Mouse (Mus musculus): ENCODE results near the gene Timm23. TPM values are rescaled to one million over a fixed set of nuclear protein-coding genes. Genes with fewer than 3 reads are reported as not detected.
A peak's percentile ranks its signal among the peaks of the same experiment; 100 is the strongest.
"Not testable (repeated sequence)": the region's sequence is repeated elsewhere in the genome, so short reads cannot be mapped to it uniquely, and the experiment has no call there.

Timm23 gene
- polyA plus RNA-seq (2014; fragmentation: Nextera tagmentation; extraction: Ambion mirVana) = 271 and 283 TPM in 2 replicates

DNA sequence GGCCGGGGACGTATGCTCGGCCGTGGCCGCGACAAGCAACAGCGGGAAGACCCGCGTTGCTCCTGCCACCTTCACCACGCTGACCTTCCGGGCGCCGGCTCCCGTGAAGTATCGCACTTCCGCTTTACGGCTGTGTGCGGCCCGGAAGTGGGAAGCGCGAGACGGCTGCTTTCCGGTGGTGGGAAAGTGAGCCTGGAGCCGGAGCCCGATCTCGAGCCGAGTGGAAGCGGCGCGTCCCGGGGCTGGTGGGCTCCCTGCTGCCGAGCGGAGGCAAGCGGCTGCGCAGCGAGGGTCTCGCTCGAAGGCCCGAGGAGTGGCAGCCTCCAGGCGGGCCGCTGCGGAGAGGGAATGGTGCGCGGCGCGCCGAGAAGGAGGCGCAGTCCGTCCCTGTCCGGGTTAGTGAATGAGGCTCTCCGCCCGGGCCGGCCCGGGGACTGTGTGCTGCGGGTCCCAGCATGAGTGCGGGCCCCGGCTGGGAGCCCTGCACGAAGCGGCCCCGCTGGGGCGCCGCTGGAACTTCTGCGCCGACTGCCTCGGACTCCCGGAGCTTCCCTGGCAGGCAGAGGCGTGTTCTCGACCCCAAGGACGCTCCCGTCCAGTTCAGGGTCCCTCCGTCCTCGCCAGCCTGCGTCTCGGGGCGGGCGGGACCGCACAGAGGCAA lies at the start of gene Timm23, which contains the start of gene Parg:
Gene Timm23 (minus strand): TSS at position 108 of the 661 bp plus-strand sequence.
Gene Parg (plus strand): TSS at position 159 of the 661 bp plus-strand sequence.
- H3K4me1 ChIP-seq (ENCODE audit: control insufficient read depth, insufficient read depth, low read length) = peaks cover 15% of the 10 kb centered on the region
- H3K4me3 ChIP-seq (ENCODE audit: low read depth, low read length) = peak within 1 kb of the TSS; percentile 99
- ATAC-seq (ENCODE audit: low FRiP score) (peak; percentile 93), DNase-seq (ENCODE audit: low spot score, missing footprints) (peak; percentile 98)
- under 1% methylated on average over 74 of the region's 77 CpGs for WGBS
- peaks cover 5% of the 10 kb centered on the region for H3K36me3 ChIP-seq (ENCODE audit: control insufficient read depth, insufficient read depth, low read length)
- no peaks in the 10 kb centered on the region for H3K27me3 ChIP-seq (ENCODE audit: control insufficient read depth, insufficient read depth, low read length)
- H3K27ac ChIP-seq (ENCODE audit: low read depth, low read length) = no peak within 1 kb of the TSS
- no peaks in the 10 kb centered on the region; the same call in 1 of the 2 replicates for H3K9me3 ChIP-seq (ENCODE audit: control insufficient read depth, low read length)
- H3K9ac ChIP-seq (ENCODE audit: low read length) = peak within 1 kb of the TSS; percentile 94
- peak within 1 kb of the TSS; percentile 94 for H3K4me2 ChIP-seq

- WGBS = 88% methylated on average over 6 of the region's 6 CpGs
- Histone ChIP-seq H3K9me3 (ENCODE audit: control insufficient read depth, low read length) (no peaks in the 10 kb centered on the region), H3K27me3 (ENCODE audit: control insufficient read depth, insufficient read depth, low read length) (no peaks in the 10 kb centered on the region), H3K4me2 (no peak overlapping the region), H3K27ac (ENCODE audit: low read depth, low read length) (no peak overlapping the region), H3K9ac (ENCODE audit: low read length) (no peak overlapping the region), H3K36me3 (ENCODE audit: control insufficient read depth, insufficient read depth, low read length) (no peaks in the 10 kb centered on the region), H3K4me3 (ENCODE audit: low read depth, low read length) (no peak overlapping the region), H3K4me1 (ENCODE audit: control insufficient read depth, insufficient read depth, low read length) (peaks cover 11% of the 10 kb centered on the region; the same call in 1 of the 2 replicates)
- no peak for ATAC-seq (ENCODE audit: low FRiP score)
- DNase-seq (ENCODE audit: low spot score, missing footprints) = no peak
These were observed 47.9 kb upstream of the Timm23 start for GRCm38 (mm10) chr14:32249616-32250015.

DNA sequence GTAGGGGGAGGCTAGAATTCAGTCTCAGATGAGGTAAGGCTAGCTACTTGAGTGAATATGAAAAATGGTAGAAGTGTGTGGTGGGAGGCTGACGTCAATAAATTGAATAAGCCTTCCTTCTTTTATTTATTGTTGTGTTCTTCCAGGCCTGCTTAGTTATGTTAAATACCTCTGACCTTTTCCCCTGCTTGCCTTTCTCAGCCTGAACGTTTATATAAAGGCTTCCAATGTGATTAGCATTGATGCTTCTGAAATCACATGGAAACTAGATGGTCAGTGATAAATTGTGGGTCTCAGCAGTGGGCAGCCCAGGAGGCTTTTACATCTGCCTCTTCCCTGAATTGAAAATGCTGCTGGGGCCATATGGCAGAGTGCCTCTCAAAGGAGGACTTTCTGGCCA lies 44.3 kb upstream of the Timm23 start:
- no peak overlapping the region for H3K27ac ChIP-seq (ENCODE audit: low read depth, low read length)
- DNase-seq (ENCODE audit: low spot score, missing footprints) = peak; percentile 86

GRCm38 (mm10) chr14:32242401-32242800 lies 40.7 kb upstream of the Timm23 start:
- Histone ChIP-seq H3K36me3 (ENCODE audit: control insufficient read depth, insufficient read depth, low read length) (0 out of 2 replicates have a peak, but pooled peaks cover 2% of the 10 kb centered on the region), H3K27me3 (ENCODE audit: control insufficient read depth, insufficient read depth, low read length) (no peaks in the 10 kb centered on the region), H3K4me3 (ENCODE audit: low read depth, low read length) (no peak overlapping the region), H3K4me1 (ENCODE audit: control insufficient read depth, insufficient read depth, low read length) (peaks cover 7% of the 10 kb centered on the region; the same call in 1 of the 2 replicates), H3K4me2 (no peak overlapping the region), H3K9ac (ENCODE audit: low read length) (no peak overlapping the region), H3K27ac (ENCODE audit: low read depth, low read length) (no peak overlapping the region), H3K9me3 (ENCODE audit: control insufficient read depth, low read length) (no peaks in the 10 kb centered on the region)
- 88% methylated on average over 4 of the region's 4 CpGs for WGBS
- DNase-seq (ENCODE audit: low spot score, missing footprints) (no peak), ATAC-seq (ENCODE audit: low FRiP score) (no peak)

More for the DNA sequence above, 44.3 kb upstream of the Timm23 start:
- Histone ChIP-seq H3K4me2 (no peak overlapping the region), H3K36me3 (ENCODE audit: control insufficient read depth, insufficient read depth, low read length) (0 out of 2 replicates have a peak, but pooled peaks cover 2% of the 10 kb centered on the region), H3K9ac (ENCODE audit: low read length) (no peak overlapping the region), H3K27me3 (ENCODE audit: control insufficient read depth, insufficient read depth, low read length) (no peaks in the 10 kb centered on the region), H3K9me3 (ENCODE audit: control insufficient read depth, low read length) (no peaks in the 10 kb centered on the region), H3K4me3 (ENCODE audit: low read depth, low read length) (no peak overlapping the region), H3K4me1 (ENCODE audit: control insufficient read depth, insufficient read depth, low read length) (peaks cover 11% of the 10 kb centered on the region; the same call in 1 of the 2 replicates)
- WGBS = 20% methylated on average over 2 of the region's 2 CpGs
- no peak for ATAC-seq (ENCODE audit: low FRiP score)

- no peak overlapping the region for H3K4me2 ChIP-seq
- no peaks in the 10 kb centered on the region for H3K4me1 ChIP-seq (ENCODE audit: control insufficient read depth, insufficient read depth, low read length)
- H3K4me3 ChIP-seq (ENCODE audit: low read depth, low read length) = no peak overlapping the region
- peak; percentile 97 for DNase-seq (ENCODE audit: low spot score, missing footprints)
- H3K27me3 ChIP-seq (ENCODE audit: control insufficient read depth, insufficient read depth, low read length) = no peaks in the 10 kb centered on the region
- no peaks in the 10 kb centered on the region for H3K36me3 ChIP-seq (ENCODE audit: control insufficient read depth, insufficient read depth, low read length)
- no peak overlapping the region for H3K9ac ChIP-seq (ENCODE audit: low read length)
- ATAC-seq (ENCODE audit: low FRiP score) = no peak
- no peak overlapping the region for H3K27ac ChIP-seq (ENCODE audit: low read depth, low read length)
- under 1% methylated on average over 2 of the region's 2 CpGs for WGBS
- no peaks in the 10 kb centered on the region for H3K9me3 ChIP-seq (ENCODE audit: control insufficient read depth, low read length)
These were observed 27.3 kb upstream of the Timm23 start for GRCm38 (mm10) chr14:32228996-32229395.

DNA sequence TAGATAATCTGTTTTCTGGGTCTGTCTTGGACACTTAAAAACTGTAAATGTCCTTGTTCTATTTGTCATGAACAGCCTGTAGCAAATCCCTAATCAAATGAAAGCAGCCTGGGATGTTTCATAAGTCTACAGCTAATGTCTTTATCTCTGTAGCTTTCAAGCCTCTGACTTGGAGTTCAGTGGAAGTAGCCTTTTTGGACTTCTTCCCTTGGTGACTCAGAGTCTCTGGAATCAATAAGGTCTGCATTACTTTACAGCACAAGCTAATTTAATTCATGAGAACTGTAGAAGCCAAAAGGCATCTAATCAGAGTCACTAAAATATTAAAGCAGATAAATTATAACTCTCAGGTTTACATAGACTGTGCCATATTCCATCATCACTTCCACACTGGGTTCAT lies 24.9 kb upstream of the Timm23 start:
- Histone ChIP-seq H3K27me3 (ENCODE audit: control insufficient read depth, insufficient read depth, low read length) (no peaks in the 10 kb centered on the region), H3K4me2 (no peak overlapping the region), H3K36me3 (ENCODE audit: control insufficient read depth, insufficient read depth, low read length) (no peaks in the 10 kb centered on the region), H3K4me3 (ENCODE audit: low read depth, low read length) (no peak overlapping the region), H3K9me3 (ENCODE audit: control insufficient read depth, low read length) (no peaks in the 10 kb centered on the region), H3K9ac (ENCODE audit: low read length) (no peak overlapping the region), H3K27ac (ENCODE audit: low read depth, low read length) (no peak overlapping the region), H3K4me1 (ENCODE audit: control insufficient read depth, insufficient read depth, low read length) (no peaks in the 10 kb centered on the region)
- DNase-seq (ENCODE audit: low spot score, missing footprints) (no peak), ATAC-seq (ENCODE audit: low FRiP score) (no peak)

DNA sequence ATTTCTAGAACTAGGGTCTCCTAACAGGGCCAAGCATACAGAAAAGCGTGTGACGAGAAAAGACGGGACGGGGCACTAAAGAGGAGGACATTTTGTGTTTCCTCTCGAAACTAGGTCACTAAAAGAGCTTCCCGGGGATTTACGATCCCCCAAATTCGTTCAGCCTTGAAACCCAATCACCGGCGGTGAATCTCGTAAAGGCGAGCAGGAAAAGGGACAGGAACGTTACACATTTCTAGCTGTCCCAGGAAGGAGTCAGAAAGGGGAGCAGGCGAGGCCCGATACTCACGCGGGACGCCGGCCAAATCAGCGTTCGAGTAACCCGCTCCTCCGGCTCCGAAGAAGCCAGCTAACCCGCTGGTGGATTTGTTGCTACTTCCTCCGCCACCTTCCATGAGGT lies 344 bp downstream of the Timm23 start:
- Histone ChIP-seq H3K9me3 (ENCODE audit: control insufficient read depth, low read length) (no peaks in the 10 kb centered on the region; the same call in 1 of the 2 replicates), H3K36me3 (ENCODE audit: control insufficient read depth, insufficient read depth, low read length) (peaks cover 5% of the 10 kb centered on the region), H3K4me1 (ENCODE audit: control insufficient read depth, insufficient read depth, low read length) (peaks cover 15% of the 10 kb centered on the region), H3K27ac (ENCODE audit: low read depth, low read length) (no peak overlapping the region), H3K4me3 (ENCODE audit: low read depth, low read length) (peak overlapping the region; percentile 99), H3K4me2 (peak overlapping the region; percentile 48), H3K9ac (ENCODE audit: low read length) (peak overlapping the region; percentile 94), H3K27me3 (ENCODE audit: control insufficient read depth, insufficient read depth, low read length) (no peaks in the 10 kb centered on the region)
- DNase-seq (ENCODE audit: low spot score, missing footprints) = peak; percentile 93
- 0 out of 2 replicates have a peak, but pooled peaks have one; percentile 11 for ATAC-seq (ENCODE audit: low FRiP score)
- WGBS = under 1% methylated on average over 21 of the region's 26 CpGs

DNA sequence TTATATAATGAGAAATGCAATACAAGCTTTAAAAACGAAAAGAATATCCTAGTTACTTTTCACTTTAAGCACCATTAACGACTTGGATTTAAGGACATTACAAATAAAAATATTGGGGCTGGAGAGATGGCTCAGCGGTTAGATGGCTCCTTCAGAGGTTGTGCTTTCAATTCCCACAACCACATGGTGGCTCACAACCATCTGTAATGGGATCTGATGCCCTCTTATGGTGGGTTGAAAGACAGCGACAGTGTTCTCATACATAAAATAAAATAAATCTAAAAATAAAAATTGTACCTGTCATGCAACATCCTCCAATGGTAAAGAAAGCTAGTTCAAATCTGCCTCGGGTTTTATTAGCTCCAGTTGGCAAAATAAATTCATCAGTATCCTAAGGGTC lies 8.1 kb downstream of the Timm23 start:
- not testable (repeated sequence) for H3K36me3 ChIP-seq (ENCODE audit: control insufficient read depth, insufficient read depth, low read length)
- WGBS = 86% methylated on average over 5 of the region's 5 CpGs

DNA sequence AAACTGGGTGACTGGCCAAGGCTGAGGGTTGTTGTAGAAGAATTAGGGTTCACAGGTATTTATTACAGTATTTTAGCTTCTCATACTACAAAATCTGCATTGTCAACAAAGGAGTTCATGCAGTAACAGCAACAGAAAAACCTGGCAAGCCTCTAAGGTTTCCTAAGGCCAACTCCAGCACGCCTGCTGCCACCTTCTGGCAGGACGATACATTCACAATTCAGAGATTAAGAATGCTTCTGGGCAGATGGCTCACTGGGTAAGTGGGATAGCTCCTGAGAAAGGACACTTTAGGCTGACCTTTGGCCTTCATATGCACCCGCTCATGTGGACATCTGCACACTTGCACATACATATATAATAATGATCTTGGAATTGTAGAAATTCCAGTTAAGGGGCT lies 9.3 kb downstream of the Timm23 start:
- no peaks in the 10 kb centered on the region for H3K4me1 ChIP-seq (ENCODE audit: control insufficient read depth, insufficient read depth, low read length)
- ATAC-seq (ENCODE audit: low FRiP score) (no peak), DNase-seq (ENCODE audit: low spot score, missing footprints) (peak; percentile 89)
- no peaks in the 10 kb centered on the region for H3K27me3 ChIP-seq (ENCODE audit: control insufficient read depth, insufficient read depth, low read length)
- H3K9me3 ChIP-seq (ENCODE audit: control insufficient read depth, low read length) = no peaks in the 10 kb centered on the region
- WGBS = 46% methylated on average over 3 of the region's 3 CpGs
- H3K36me3 ChIP-seq (ENCODE audit: control insufficient read depth, insufficient read depth, low read length) = no peaks in the 10 kb centered on the region; the same call in 1 of the 2 replicates
- H3K27ac ChIP-seq (ENCODE audit: low read depth, low read length) = no peak overlapping the region
- no peak overlapping the region for H3K4me3 ChIP-seq (ENCODE audit: low read depth, low read length)
- H3K4me2 ChIP-seq = no peak overlapping the region
- H3K9ac ChIP-seq (ENCODE audit: low read length) = no peak overlapping the region

More for the DNA sequence above, 8.1 kb downstream of the Timm23 start:
- not testable (repeated sequence) for H3K9me3 ChIP-seq (ENCODE audit: control insufficient read depth, low read length); ATAC-seq (ENCODE audit: low FRiP score); DNase-seq (ENCODE audit: low spot score, missing footprints); H3K4me1 ChIP-seq (ENCODE audit: control insufficient read depth, insufficient read depth, low read length); H3K27ac ChIP-seq (ENCODE audit: low read depth, low read length); H3K4me2 ChIP-seq; H3K27me3 ChIP-seq (ENCODE audit: control insufficient read depth, insufficient read depth, low read length); H3K9ac ChIP-seq (ENCODE audit: low read length); H3K4me3 ChIP-seq (ENCODE audit: low read depth, low read length)

Data from midbrain, embryonic 11.5 days (tissue).